Mouse (Mus musculus) G1E (cell line): Measurements from ENCODE around the gene Cops3.

Source experiments
- CTCF ChIP-seq: IDR thresholded peaks from 2 replicates; pipeline ENCODE4 v1.5.1; 2012; ENCODE audit warnings: low read depth, low read length, inconsistent platforms, mixed read lengths
- GATA1 ChIP-seq: IDR thresholded peaks from 2 replicates; pipeline ENCODE4 v1.6.1; 2012; ENCODE audit warnings: borderline replicate concordance, low read length, inconsistent platforms, mixed read lengths
- GATA2 ChIP-seq: IDR thresholded peaks from 2 replicates; pipeline ENCODE4 v1.6.1; 2012; ENCODE audit warnings: low read depth, low read length, inconsistent platforms, borderline replicate concordance
- POLR2AphosphoS5 ChIP-seq: IDR thresholded peaks from 2 replicates; pipeline ENCODE4 v1.6.1; 2012; ENCODE audit warnings: low read depth, low read length, inconsistent platforms; ENCODE audit not compliant: insufficient replicate concordance
- TAL1 ChIP-seq: conservative IDR thresholded peaks from 2 replicates; pipeline ENCODE4 v1.6.1; 2012; ENCODE audit warnings: low read depth, low read length, inconsistent platforms, mixed read lengths

- no peak for TF ChIP-seq CTCF
- no peak for TF ChIP-seq TAL1
- TF ChIP-seq GATA2: no peak
- TF ChIP-seq POLR2AphosphoS5: no peak
- TF ChIP-seq GATA1: no peak
These were observed 59.4 kb downstream of the Cops3 start for GRCm38 (mm10) chr11:59780241-59780640.
